Mouse (Mus musculus): Measurements from ENCODE around the gene Hsh2d. TPM values are rescaled to one million over a fixed set of nuclear protein-coding genes. Genes with fewer than 3 reads are reported as not detected.

Gene Hsh2d
- polyA plus RNA-seq, 1 experiment from 2014 or later: not detected

Other genes starting within 250 kb of the Hsh2d start
- 16.8 and 23.3 TPM in 2 replicates for gene Zfp961, start 238.6 kb upstream of the Hsh2d start, polyA plus RNA-seq (2014; fragmentation: Nextera tagmentation; extraction: Ambion mirVana)
- gene Cyp4f18, start 180.0 kb upstream of the Hsh2d start, polyA plus RNA-seq (2014; fragmentation: Nextera tagmentation; extraction: Ambion mirVana): 0.55 and 0.97 TPM in 2 replicates
- gene Olfr372, start 148.4 kb upstream of the Hsh2d start, polyA plus RNA-seq (2014; fragmentation: Nextera tagmentation; extraction: Ambion mirVana): not detected in 2 replicates
- not detected in 2 replicates for gene Olfr373, start 106.5 kb upstream of the Hsh2d start, polyA plus RNA-seq (2014; fragmentation: Nextera tagmentation; extraction: Ambion mirVana)
- gene Olfr374, start 82.6 kb upstream of the Hsh2d start, polyA plus RNA-seq (2014; fragmentation: Nextera tagmentation; extraction: Ambion mirVana): not detected in 2 replicates
- gene Tpm4, start 54.7 kb upstream of the Hsh2d start, polyA plus RNA-seq (2014; fragmentation: Nextera tagmentation; extraction: Ambion mirVana): 123 and 197 TPM in 2 replicates
- gene Rab8a, start 28.4 kb upstream of the Hsh2d start, polyA plus RNA-seq (2014; fragmentation: Nextera tagmentation; extraction: Ambion mirVana): 64.8 and 69.9 TPM in 2 replicates
- not detected in 2 replicates for gene Cib3, start 23.2 kb downstream of the Hsh2d start, polyA plus RNA-seq (2014; fragmentation: Nextera tagmentation; extraction: Ambion mirVana)
- not detected in 2 replicates for gene Gm11034, start 24.0 kb downstream of the Hsh2d start, polyA plus RNA-seq (2014; fragmentation: Nextera tagmentation; extraction: Ambion mirVana)
- 62.4 and 74.6 TPM in 2 replicates for gene Fam32a, start 30.1 kb downstream of the Hsh2d start, polyA plus RNA-seq (2014; fragmentation: Nextera tagmentation; extraction: Ambion mirVana)
- gene Ap1m1, start 50.4 kb downstream of the Hsh2d start, polyA plus RNA-seq (2014; fragmentation: Nextera tagmentation; extraction: Ambion mirVana): 235 and 260 TPM in 2 replicates
- gene Gm10282, start 115.6 kb downstream of the Hsh2d start, polyA plus RNA-seq (2014; fragmentation: Nextera tagmentation; extraction: Ambion mirVana): 13.6 and 18.2 TPM in 2 replicates
- gene Klf2, start 129.4 kb downstream of the Hsh2d start, polyA plus RNA-seq (2014; fragmentation: Nextera tagmentation; extraction: Ambion mirVana): 3.1 and 5.7 TPM in 2 replicates
- 60.8 and 72.5 TPM in 2 replicates for gene Eps15l1, start 231.8 kb downstream of the Hsh2d start, polyA plus RNA-seq (2014; fragmentation: Nextera tagmentation; extraction: Ambion mirVana)

All from midbrain, embryonic 14.5 days (tissue).